In genomic region chr9:20453647-20454046, GRCm38 (mm10) we compare ENCODE assay signal across 27 mouse cellular contexts. TPM values are rescaled to one million over a fixed set of nuclear protein-coding genes. Genes with fewer than 3 reads are reported as not detected.
DNase-seq lines count a peak whose midpoint lies in the region; TF ChIP-seq lines count a peak whose summit lies in the region.
"Had no signal": no experiment of that assay in that cellular context is flagged by ENCODE, and none has a peak within 500 bp of the region (broad histone marks: within the 10 kb centered on the region; RNA-seq: fewer than 3 reads in every experiment).

No protein-coding gene starts in this region.

- H3K36me3 ChIP-seq in ES-E14 (ENCODE audit: control insufficient read depth, insufficient read depth, low read length, poor library complexity, severe bottlenecking), result peaks cover 2% of the 10 kb centered on the region; the same call in 1 of the 2 replicates

- no peak overlapping the region for H3K9ac ChIP-seq in ES-E14 (ENCODE audit: insufficient read depth, low read depth, low read length, poor library complexity, severe bottlenecking)
- H3K9ac ChIP-seq: embryonic facial prominence, embryonic 13.5 days; forebrain, embryonic 12.5 days; forebrain, embryonic 15.5 days; heart, embryonic 12.5 days; heart, embryonic 15.5 days; hindbrain, embryonic 13.5 days had no signal

- in situ Hi-C loops in ES-E14 (cut with MboI; ENCODE audit: low sequenced_read_pairs in 2 of 2, unreplicated experiment in 2 of 2), result loop anchor here in 1 of 2 experiments (25.0 kb wide), 1 partner anchor 184 kb away; the partner anchor contains the start of genes Fbxl12 and Ubl5

- H3K4me3 ChIP-seq in ES-E14 (ENCODE audit: insufficient read depth in 1 of 2, low read depth in 1 of 2, low read length in 2 of 2, poor library complexity in 1 of 2, severe bottlenecking in 1 of 2), result no peak overlapping the region
- H3K4me3 ChIP-seq: embryonic facial prominence, embryonic 10.5 days; embryonic facial prominence, embryonic 13.5 days; erythroblast, embryonic 14.5 days; forebrain, embryonic 12.5 days; forebrain, embryonic 15.5 days; heart, embryonic 12.5 days; heart, embryonic 15.5 days; hindbrain, embryonic 10.5 days; hindbrain, embryonic 13.5 days had no signal

- DNase-seq in kidney, adult 9 months, result peak; percentile 38
- DNase-seq in kidney, adult 18-20 months, result no peak
- DNase-seq in ES-CJ7 (ENCODE audit: low read depth, low spot score) (peak; percentile 87), ES-E14 (ENCODE audit: low read depth, low spot score) (peak; percentile 53), ZHBTc4 (ENCODE audit: low read depth, low spot score) (peak; percentile 88)
- no peak for DNase-seq in adrenal gland, adult 8-10 months
- DNase-seq: adrenal gland, postnatal 14 days; cerebellum, adult 11 months; cerebellum, adult 2 months; cerebellum, postnatal 10 days; cerebellum, postnatal 36 days; embryo, embryonic 11 days; gastrocnemius, postnatal 25 days; heart, adult 18-20 months; heart, postnatal 10 days; heart, postnatal 36 days had no signal

- H3K4me1 ChIP-seq in ES-E14 (ENCODE audit: control insufficient read depth in 2 of 2, insufficient read depth in 2 of 2, low read length in 2 of 2, poor library complexity in 1 of 2), result peaks cover 0 to 5% of the 10 kb centered on the region in 2 experiments; a peak in 1 of 4 replicates

- H3K27ac ChIP-seq in ES-E14 (ENCODE audit: insufficient read depth, low read depth, low read length, poor library complexity, severe bottlenecking), result no peak overlapping the region
- H3K27ac ChIP-seq: embryonic facial prominence, embryonic 10.5 days; embryonic facial prominence, embryonic 13.5 days; forebrain, embryonic 12.5 days; forebrain, embryonic 15.5 days; heart, embryonic 15.5 days; hindbrain, embryonic 10.5 days; hindbrain, embryonic 13.5 days; hindbrain, postnatal 0 days had no signal

- H3K9me3 ChIP-seq in ES-E14 (ENCODE audit: control insufficient read depth, insufficient read depth, low read depth, low read length), result no peaks in the 10 kb centered on the region
- H3K9me3 ChIP-seq: embryonic facial prominence, embryonic 10.5 days; forebrain, embryonic 12.5 days; forebrain, embryonic 15.5 days; G1E; heart, embryonic 12.5 days; heart, embryonic 15.5 days; hindbrain, embryonic 13.5 days had no signal

TF ChIP-seq in ES-E14, 5 proteins besides CTCF, POLR2A, EP300 and RAD21:
- TF ChIP-seq MAFK (IDR thresholded peaks at IDR 0.05; ENCODE audit: insufficient read depth, low read depth, low read length), result no peak
- no peak for TF ChIP-seq HCFC1 (IDR thresholded peaks at IDR 0.05; ENCODE audit: borderline replicate concordance, insufficient read depth, low read length)
- no peak for TF ChIP-seq ZC3H11A (IDR thresholded peaks at IDR 0.05; ENCODE audit: borderline replicate concordance, low read depth, low read length)
- no peak for TF ChIP-seq CHD2 (IDR thresholded peaks at IDR 0.05; ENCODE audit: low read depth, low read length)
- 0 out of 2 replicates have a peak, but pooled peaks have one; percentile 0 for TF ChIP-seq ZNF384 (IDR thresholded peaks at IDR 0.05; ENCODE audit: low read depth, low read length)

RNA-seq across cellular contexts. Expression of gene Zfp26, which starts 6.3 kb away (rescaled TPM):
- 18.3 and 19.9 TPM in 2 replicates for total RNA-seq in ES-E14 (2012; rRNA removed)
- 10 to 100 TPM; 17.2 to 31.3 (median 25.7) TPM for total RNA-seq in adrenal gland, adult 8-10 months (2022)

RNA-seq across cellular contexts. Expression of gene Zfp426, which starts 38.9 kb away (rescaled TPM):
- total RNA-seq in ES-E14 (2012; rRNA removed), result 9.1 and 10.9 TPM in 2 replicates
- total RNA-seq in adrenal gland, adult 8-10 months (2022), result 10 to 100 TPM; 29.4 to 33.4 (median 32.1) TPM

Comparison
In these comparisons a context has a peak if more than half of its experiments do, and no peak if none do; other contexts are left out.
1. DNase-seq: peak in kidney, adult 9 months (single experiment), ES-CJ7 (single experiment), ES-E14 (single experiment) and ZHBTc4 (single experiment); none in kidney, adult 18-20 months (single experiment) and adrenal gland, adult 8-10 months (single experiment).